Mouse (Mus musculus): ENCODE measurements around the gene Gm21870. TPM values are rescaled to one million over a fixed set of nuclear protein-coding genes. Genes with fewer than 3 reads are reported as not detected.
"Not testable (repeated sequence)": the region's sequence is repeated elsewhere in the genome, so short reads cannot be mapped to it uniquely, and the experiment has no call there.

The Gm21870 gene
- not detected in 2 replicates for polyA plus RNA-seq (2015; fragmentation: Nextera tagmentation; extraction: Ambion mirVana)

GRCm38 (mm10) chrX:33986716-33987115 is at the start of gene Gm21870:
Gm21870 (minus strand) TSS chrX:33986816.
- H3K9ac ChIP-seq (replicated peaks); ATAC-seq (ENCODE audit: low FRiP score); H3K27me3 ChIP-seq (replicated peaks); H3K4me2 ChIP-seq; H3K27ac ChIP-seq (replicated peaks); H3K4me3 ChIP-seq (replicated peaks); H3K9me3 ChIP-seq (replicated peaks); H3K36me3 ChIP-seq; H3K4me1 ChIP-seq: not testable (repeated sequence)

GRCm38 (mm10) chrX:33956440-33956839 is 30.2 kb downstream of the Gm21870 start, which contains the start of gene Btbd35f6:
Btbd35f6 (minus strand) TSS chrX:33956540.
- not testable (repeated sequence) for H3K4me2 ChIP-seq; H3K36me3 ChIP-seq; H3K27ac ChIP-seq (replicated peaks); H3K4me1 ChIP-seq; ATAC-seq (ENCODE audit: low FRiP score); H3K27me3 ChIP-seq (replicated peaks); H3K9me3 ChIP-seq (replicated peaks); H3K4me3 ChIP-seq (replicated peaks); H3K9ac ChIP-seq (replicated peaks)
- WGBS = 72% methylated on average over 2 of the region's 4 CpGs

Other genes starting within 250 kb of the Gm21870 start
- not detected in 2 replicates for gene Btbd35f6, start 30.3 kb downstream of the Gm21870 start, polyA plus RNA-seq (2015; fragmentation: Nextera tagmentation; extraction: Ambion mirVana)
- gene Btbd35f9, start 174.7 kb upstream of the Gm21870 start, polyA plus RNA-seq (2015; fragmentation: Nextera tagmentation; extraction: Ambion mirVana) = not detected in 2 replicates